Mouse (Mus musculus) kidney, postnatal 0 days (tissue): ENCODE results near the gene Trim62. TPM values are rescaled to one million over a fixed set of nuclear protein-coding genes. Genes with fewer than 3 reads are reported as not detected.
A peak's percentile ranks its signal among the peaks of the same experiment; 100 is the strongest.
"Not testable (repeated sequence)": the region's sequence is repeated elsewhere in the genome, so short reads cannot be mapped to it uniquely, and the experiment has no call there.

Source experiments
- ATAC-seq: fragments of 200-750 bp; cut with Nextera tagmentation; replicated peaks from 2 replicates; pipeline ENCODE4 v1.8.0; 2017; ENCODE audit warnings: low read depth, moderate number of reproducible peaks, moderate TSS enrichment, moderate library complexity; ENCODE audit not compliant: low FRiP score
- DNase-seq: peaks from one replicate; pipeline ENCODE4 v3.0.0-alpha.2; 2016; ENCODE audit warnings: low spot score
- H3K27ac ChIP-seq: fragments of 300-500 bp; sonication (generic); 2 replicates; pipeline ENCODE4 v1.5.1; 2014; ENCODE audit warnings: mild to moderate bottlenecking
- H3K27me3 ChIP-seq: fragments of 300-500 bp; sonication (generic); 2 replicates; pipeline ENCODE4 v1.6.1; 2014; ENCODE audit warnings: low read length, mixed read lengths; ENCODE audit not compliant: insufficient read depth
- H3K36me3 ChIP-seq: fragments of 300-500 bp; sonication (generic); 2 replicates; pipeline ENCODE4 v1.6.1; 2014; ENCODE audit warnings: low read length, mixed read lengths; ENCODE audit not compliant: insufficient read depth
- H3K4me1 ChIP-seq: fragments of 300-500 bp; sonication (generic); replicated peaks from 2 replicates; pipeline ENCODE4 v1.6.1; 2014; ENCODE audit warnings: antibody characterized with exemption, low read length, mixed read lengths; ENCODE audit not compliant: insufficient read depth
- H3K4me2 ChIP-seq: fragments of 300-500 bp; sonication (generic); 2 replicates; pipeline ENCODE4 v1.6.1; 2014; ENCODE audit warnings: mild to moderate bottlenecking, low read length, moderate library complexity, mixed read lengths
- H3K4me3 ChIP-seq: fragments of 300-500 bp; sonication (generic); replicated peaks from 2 replicates; pipeline ENCODE4 v1.5.1; 2014; ENCODE audit warnings: low read depth, low read length
- H3K9ac ChIP-seq: fragments of 300-500 bp; sonication (generic); 2 replicates; pipeline ENCODE4 v1.6.1; 2014; ENCODE audit warnings: low read depth, low read length
- H3K9me3 ChIP-seq: fragments of 300-500 bp; sonication (generic); replicated peaks from 2 replicates; pipeline ENCODE4 v1.6.1; 2016; ENCODE audit warnings: low read length, inconsistent platforms, mixed read lengths
- CTCF ChIP-seq: IDR thresholded peaks from 2 replicates; pipeline ENCODE4 v1.5.1; 2016; ENCODE audit warnings: antibody characterized with exemption, low read depth, mild to moderate bottlenecking, moderate library complexity
- WGBS: fragments of 180-500 bp; shearing (Covaris S2); extraction: QIAGEN DNeasy Blood & Tissue Kit; methylation state at CpG from one replicate; pipeline ENCODE4 v1.1.7; 2014; 5-methylcytosine and 5-hydroxymethylcytosine counted together
- polyA plus RNA-seq: library from polyadenylated mRNA; unstranded; fragments of >200 nt; fragmentation: Nextera tagmentation; extraction: Ambion mirVana; gene quantifications from 2 replicates; pipeline ENCODE4 v1.2.1, GENCODE M21; 2015

Trim62 gene
- polyA plus RNA-seq, 1 experiment from 2014 or later, result 6.2 TPM

GRCm38 (mm10) chr4:128848961-128849360 lies 34.4 kb upstream of the Trim62 start:
- Histone ChIP-seq H3K4me3 (no peak overlapping the region), H3K27ac (no peak overlapping the region), H3K9me3 (no peaks in the 10 kb centered on the region), H3K9ac (no peak overlapping the region), H3K36me3 (no peaks in the 10 kb centered on the region), H3K4me2 (no peak overlapping the region), H3K4me1 (no peaks in the 10 kb centered on the region), H3K27me3 (no peaks in the 10 kb centered on the region)
- no peak for TF ChIP-seq CTCF
- DNase-seq (no peak), ATAC-seq (no peak)
- WGBS, result 94% methylated on average over 3 of the region's 3 CpGs

- TF ChIP-seq CTCF, result no peak
- H3K36me3 ChIP-seq, result no peaks in the 10 kb centered on the region
- H3K4me1 ChIP-seq, result no peaks in the 10 kb centered on the region
- 74% methylated on average over 7 of the region's 7 CpGs for WGBS
- no peak overlapping the region for H3K4me2 ChIP-seq
- H3K9ac ChIP-seq, result no peak overlapping the region
- no peak for ATAC-seq
- no peaks in the 10 kb centered on the region for H3K9me3 ChIP-seq
- no peak overlapping the region for H3K4me3 ChIP-seq
- DNase-seq, result no peak
- no peak overlapping the region for H3K27ac ChIP-seq
- H3K27me3 ChIP-seq, result no peaks in the 10 kb centered on the region
Measured at GRCm38 (mm10) chr4:128849686-128850085, 33.7 kb upstream of the Trim62 start.

- Histone ChIP-seq H3K36me3 (no peaks in the 10 kb centered on the region), H3K27me3 (no peaks in the 10 kb centered on the region), H3K9me3 (no peaks in the 10 kb centered on the region), H3K4me3 (no peak overlapping the region), H3K4me2 (no peak overlapping the region), H3K9ac (no peak overlapping the region), H3K27ac (no peak overlapping the region), H3K4me1 (no peaks in the 10 kb centered on the region)
- 87% methylated on average over 12 of the region's 12 CpGs for WGBS
- no peak for ATAC-seq
- no peak for TF ChIP-seq CTCF
- DNase-seq, result no peak
Measured at GRCm38 (mm10) chr4:128852266-128852887, 31.0 kb upstream of the Trim62 start.

DNA sequence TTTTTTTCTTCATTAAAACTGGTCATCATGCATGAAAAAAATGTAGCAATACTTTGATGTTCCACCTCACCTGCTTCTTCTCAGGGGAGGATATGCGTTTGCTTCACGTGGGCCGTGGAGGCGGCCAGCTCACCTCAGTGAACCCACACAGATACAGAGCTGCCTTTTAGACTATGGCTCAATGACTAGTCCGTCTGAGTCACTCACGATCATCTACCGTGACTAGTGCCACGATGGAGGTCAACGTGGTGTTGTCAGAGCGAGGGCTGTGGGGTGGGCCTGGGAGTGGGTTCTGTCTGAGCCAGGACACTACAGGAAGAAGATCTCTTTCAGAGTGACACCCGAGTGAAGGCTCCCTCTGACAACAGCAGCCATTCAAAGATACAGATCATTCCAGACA lies 30.3 kb upstream of the Trim62 start:
- ATAC-seq, result 0 out of 2 replicates have a peak, but pooled peaks have one; percentile 55
- no peak for TF ChIP-seq CTCF
- Histone ChIP-seq H3K9ac (no peak overlapping the region), H3K4me2 (no peak overlapping the region), H3K9me3 (no peaks in the 10 kb centered on the region), H3K4me3 (no peak overlapping the region), H3K27me3 (no peaks in the 10 kb centered on the region), H3K4me1 (no peaks in the 10 kb centered on the region), H3K36me3 (no peaks in the 10 kb centered on the region), H3K27ac (no peak overlapping the region)
- DNase-seq, result no peak
- 38% methylated on average over 11 of the region's 11 CpGs for WGBS

DNA sequence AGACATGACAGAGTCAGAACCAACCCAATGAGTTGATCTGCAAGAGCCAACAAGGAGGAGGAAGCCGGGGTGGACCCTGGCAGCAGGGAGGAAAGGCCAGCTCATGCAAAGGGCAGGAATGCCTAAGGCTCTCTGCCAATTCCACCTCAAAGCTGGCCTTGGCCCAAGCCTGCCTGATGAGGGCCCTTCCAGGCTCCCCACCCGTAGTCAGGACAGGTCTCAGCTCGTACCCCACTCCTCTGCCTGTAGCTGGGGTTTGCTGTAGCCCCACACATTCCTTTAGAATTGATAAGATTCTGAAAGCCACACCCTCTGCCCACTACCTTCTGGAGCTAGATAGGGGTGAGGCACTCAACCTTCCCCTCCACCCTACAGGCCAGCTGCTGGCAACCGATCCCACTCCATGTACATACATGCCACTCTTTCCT lies 27.8 kb upstream of the Trim62 start:
- no peaks in the 10 kb centered on the region for H3K27me3 ChIP-seq

DNA sequence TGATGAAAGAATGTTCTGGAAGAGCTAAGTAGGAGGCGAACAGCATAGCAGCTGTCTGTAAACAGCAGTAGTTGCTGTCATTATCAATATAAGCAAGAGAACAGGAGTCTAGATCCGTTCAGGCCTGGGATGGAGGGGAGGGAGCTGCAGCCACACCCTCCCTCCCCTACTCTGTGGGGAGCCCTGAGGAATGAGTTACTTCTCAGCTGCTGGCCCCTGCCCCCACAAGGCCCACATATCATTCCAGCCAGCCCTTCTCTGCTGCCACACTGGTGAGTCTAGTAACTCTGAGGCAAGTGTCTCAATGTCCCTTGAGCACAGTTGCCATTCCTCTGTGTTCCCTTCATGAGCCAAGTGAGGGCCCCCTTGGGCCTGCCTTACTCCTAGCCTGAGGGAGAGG lies 26.2 kb upstream of the Trim62 start:
- ATAC-seq, result no peak
- TF ChIP-seq CTCF, result no peak

More for the DNA sequence above, 27.8 kb upstream of the Trim62 start:
- Histone ChIP-seq H3K36me3 (no peaks in the 10 kb centered on the region), H3K4me3 (no peak overlapping the region), H3K4me2 (no peak overlapping the region), H3K27ac (no peak overlapping the region), H3K9ac (no peak overlapping the region), H3K9me3 (no peaks in the 10 kb centered on the region), H3K4me1 (no peaks in the 10 kb centered on the region)
- 72% methylated on average over 4 of the region's 4 CpGs for WGBS
- DNase-seq, result no peak
- TF ChIP-seq CTCF, result no peak
- ATAC-seq, result peak; percentile 55; the same call in 1 of the 2 replicates

GRCm38 (mm10) chr4:128858226-128858625 lies 25.2 kb upstream of the Trim62 start:
- not testable (repeated sequence) for H3K4me2 ChIP-seq, H3K4me3 ChIP-seq, H3K4me1 ChIP-seq, ATAC-seq, H3K9ac ChIP-seq, H3K27ac ChIP-seq, H3K9me3 ChIP-seq, H3K36me3 ChIP-seq, H3K27me3 ChIP-seq
- DNase-seq, result peak; percentile 82
- TF ChIP-seq CTCF, result peak; percentile 74

More for the DNA sequence above, 26.2 kb upstream of the Trim62 start:
- H3K4me3 ChIP-seq, result no peak overlapping the region
- no peak overlapping the region for H3K27ac ChIP-seq
- H3K9me3 ChIP-seq, result no peaks in the 10 kb centered on the region
- no peak overlapping the region for H3K4me2 ChIP-seq
- 56% methylated on average over 2 of the region's 2 CpGs for WGBS
- no peaks in the 10 kb centered on the region for H3K27me3 ChIP-seq
- no peak for DNase-seq
- H3K4me1 ChIP-seq, result no peaks in the 10 kb centered on the region
- H3K36me3 ChIP-seq, result no peaks in the 10 kb centered on the region
- H3K9ac ChIP-seq, result no peak overlapping the region
